Mouse (Mus musculus) testis, adult 2 months (tissue): ENCODE data around the gene Shc3. TPM values are rescaled to one million over a fixed set of nuclear protein-coding genes. Genes with fewer than 3 reads are reported as not detected.
A peak's percentile ranks its signal among the peaks of the same experiment; 100 is the strongest.

ENCODE experiments used
- H3K27ac ChIP-seq: fragments of 200-500 bp; 2 replicates; pipeline ENCODE4 v1.5.1; 2012; ENCODE audit warnings: low read depth, low read length; ENCODE audit not compliant: control insufficient read depth, insufficient read depth
- H3K27me3 ChIP-seq: fragments of 200-500 bp; 2 replicates; pipeline ENCODE4 v1.6.1; 2012; ENCODE audit warnings: mild to moderate bottlenecking, low read length, moderate library complexity; ENCODE audit not compliant: control insufficient read depth, insufficient read depth
- H3K36me3 ChIP-seq: fragments of 200-500 bp; 2 replicates; pipeline ENCODE4 v1.6.1; 2012; ENCODE audit warnings: mild to moderate bottlenecking, low read length; ENCODE audit not compliant: control insufficient read depth, insufficient read depth
- H3K4me1 ChIP-seq: fragments of 200-500 bp; 2 replicates; pipeline ENCODE4 v1.6.1; 2012; ENCODE audit warnings: low read length; ENCODE audit not compliant: control insufficient read depth, insufficient read depth
- H3K4me3 ChIP-seq: fragments of 200-500 bp; 2 replicates; pipeline ENCODE4 v1.5.1; 2012; ENCODE audit warnings: low read depth, mild to moderate bottlenecking, low read length, moderate library complexity, mixed read lengths; ENCODE audit not compliant: control insufficient read depth
- CTCF ChIP-seq: fragments of 200-500 bp; IDR thresholded peaks from 2 replicates; pipeline ENCODE4 v1.5.1; 2012; ENCODE audit warnings: low read depth, mild to moderate bottlenecking, inconsistent platforms, low read length, moderate library complexity; ENCODE audit not compliant: control insufficient read depth, insufficient read depth, insufficient replicate concordance
- POLR2A ChIP-seq: fragments of 200-500 bp; IDR thresholded peaks from 2 replicates; pipeline ENCODE4 v1.6.1; 2012; ENCODE audit warnings: low read depth, mild to moderate bottlenecking, inconsistent platforms, low read length, moderate library complexity; ENCODE audit not compliant: control insufficient read depth
- polyA plus RNA-seq: library from polyadenylated mRNA; depleted of rRNA; stranded (reverse); fragments of >200 nt; gene quantifications from 2 replicates; pipeline ENCODE4 v1.2.3, GENCODE M21; 2012

Gene Shc3
- polyA plus RNA-seq, 1 experiment, result 1.9 TPM

- no peaks in the 10 kb centered on the region for H3K36me3 ChIP-seq
- no peak overlapping the region for H3K27ac ChIP-seq
- H3K4me3 ChIP-seq, result no peak overlapping the region
- no peaks in the 10 kb centered on the region; the same call in 1 of the 2 replicates for H3K27me3 ChIP-seq
- H3K4me1 ChIP-seq, result peaks cover 3% of the 10 kb centered on the region; the same call in 1 of the 2 replicates
- TF ChIP-seq CTCF (no peak), POLR2A (no peak)
These were observed 718 bp downstream of the Shc3 start for GRCm38 (mm10) chr13:51568501-51568901.

- TF ChIP-seq CTCF (no peak), POLR2A (no peak)
- Histone ChIP-seq H3K4me1 (peaks cover 3% of the 10 kb centered on the region; the same call in 1 of the 2 replicates), H3K27ac (no peak overlapping the region), H3K36me3 (no peaks in the 10 kb centered on the region), H3K4me3 (peak overlapping the region; percentile 0; the same call in 1 of the 2 replicates), H3K27me3 (no peaks in the 10 kb centered on the region; the same call in 1 of the 2 replicates)
These were observed 1.8 kb downstream of the Shc3 start for GRCm38 (mm10) chr13:51567411-51567851.

- peaks cover 3% of the 10 kb centered on the region; the same call in 1 of the 2 replicates for H3K4me1 ChIP-seq
- no peak for TF ChIP-seq POLR2A
- no peak for TF ChIP-seq CTCF
- peak overlapping the region; percentile 0; the same call in 1 of the 2 replicates for H3K4me3 ChIP-seq
- H3K36me3 ChIP-seq, result no peaks in the 10 kb centered on the region
- H3K27ac ChIP-seq, result no peak overlapping the region
- H3K27me3 ChIP-seq, result no peaks in the 10 kb centered on the region; the same call in 1 of the 2 replicates
These were observed 2.2 kb downstream of the Shc3 start for GRCm38 (mm10) chr13:51567078-51567395.

GRCm38 (mm10) chr13:51566371-51567077, 2.7 kb downstream of the Shc3 start:
- H3K4me3 ChIP-seq, result no peak overlapping the region
- no peaks in the 10 kb centered on the region for H3K36me3 ChIP-seq
- no peak overlapping the region for H3K27ac ChIP-seq
- no peaks in the 10 kb centered on the region; the same call in 1 of the 2 replicates for H3K27me3 ChIP-seq
- peaks cover 3% of the 10 kb centered on the region; the same call in 1 of the 2 replicates for H3K4me1 ChIP-seq
- TF ChIP-seq CTCF (no peak), POLR2A (no peak)

GRCm38 (mm10) chr13:51564741-51565140, 4.5 kb downstream of the Shc3 start:
- no peaks in the 10 kb centered on the region; the same call in 1 of the 2 replicates for H3K27me3 ChIP-seq
- H3K36me3 ChIP-seq, result no peaks in the 10 kb centered on the region
- TF ChIP-seq CTCF (no peak), POLR2A (no peak)
- H3K4me3 ChIP-seq, result no peak overlapping the region
- no peak overlapping the region for H3K27ac ChIP-seq
- H3K4me1 ChIP-seq, result peaks cover 3% of the 10 kb centered on the region; the same call in 1 of the 2 replicates

- no peak overlapping the region for H3K4me3 ChIP-seq
- H3K4me1 ChIP-seq, result no peaks in the 10 kb centered on the region
- TF ChIP-seq POLR2A, result no peak
- TF ChIP-seq CTCF, result no peak
- H3K27ac ChIP-seq, result no peak overlapping the region
- H3K36me3 ChIP-seq, result no peaks in the 10 kb centered on the region
- H3K27me3 ChIP-seq, result no peaks in the 10 kb centered on the region
These were observed 15.9 kb downstream of the Shc3 start for GRCm38 (mm10) chr13:51553343-51553742.

- H3K4me3 ChIP-seq, result no peak overlapping the region
- no peak overlapping the region for H3K27ac ChIP-seq
- no peaks in the 10 kb centered on the region for H3K4me1 ChIP-seq
- TF ChIP-seq CTCF (no peak), POLR2A (no peak)
- H3K27me3 ChIP-seq, result no peaks in the 10 kb centered on the region
- H3K36me3 ChIP-seq, result no peaks in the 10 kb centered on the region
These were observed 17.0 kb downstream of the Shc3 start for GRCm38 (mm10) chr13:51552233-51552632.

- TF ChIP-seq CTCF (no peak), POLR2A (no peak)
- Histone ChIP-seq H3K27ac (no peak overlapping the region), H3K4me3 (no peak overlapping the region), H3K27me3 (no peaks in the 10 kb centered on the region), H3K4me1 (no peaks in the 10 kb centered on the region), H3K36me3 (no peaks in the 10 kb centered on the region)
These were observed 17.4 kb downstream of the Shc3 start for GRCm38 (mm10) chr13:51551824-51552223.
